Mouse (Mus musculus): Measurements from ENCODE around the gene Lpar3. TPM values are rescaled to one million over a fixed set of nuclear protein-coding genes. Genes with fewer than 3 reads are reported as not detected.

Gene Lpar3
- total RNA-seq, 2 experiments from 2014 or later, result 0.10 to 0.14 TPM

GRCm38 (mm10) chr3:146331819-146332218 lies 111.1 kb downstream of the Lpar3 start:
- intact Hi-C loops (cut with DNase I), result no loop called here
- DNase-seq, result no peak
- Histone ChIP-seq H3K4me3 (no peak overlapping the region), H3K27ac (no peak overlapping the region)
- no peak for TF ChIP-seq CTCF (IDR thresholded peaks at IDR 0.05)

GRCm38 (mm10) chr3:146333270-146333669 lies 112.5 kb downstream of the Lpar3 start:
- intact Hi-C loops (cut with DNase I), result no loop called here
- no peak for TF ChIP-seq CTCF (IDR thresholded peaks at IDR 0.05)

GRCm38 (mm10) chr3:146334070-146334469 lies 113.3 kb downstream of the Lpar3 start:
- intact Hi-C loops (cut with DNase I), result no loop called here
- no peak for DNase-seq
- H3K4me3 ChIP-seq, result no peak overlapping the region
- no peak overlapping the region; the same call in 1 of the 2 replicates for H3K27ac ChIP-seq
- TF ChIP-seq CTCF (IDR thresholded peaks at IDR 0.05), result no peak

More at GRCm38 (mm10) chr3:146333270-146333669, 112.5 kb downstream of the Lpar3 start:
- no peak overlapping the region for H3K27ac ChIP-seq
- no peak for DNase-seq
- no peak overlapping the region for H3K4me3 ChIP-seq

Other genes starting within 250 kb of the Lpar3 start
- 1 to 10 TPM in 1 of 2 experiments, under 1 TPM in 1; 0.97 to 1.1 TPM for gene Syde2, start 233.1 kb upstream of the Lpar3 start, total RNA-seq (2021)
- not detected for gene Wdr63, start 112.8 kb upstream of the Lpar3 start, total RNA-seq (2021)
- gene Mcoln3, start 103.5 kb upstream of the Lpar3 start, total RNA-seq (2021), result not detected
- under 1 TPM in 1 of 2 experiments, not detected in 1; 0.74 TPM for gene Mcoln2, start 71.1 kb upstream of the Lpar3 start, total RNA-seq (2021)
- 10 to 100 TPM; 25.2 to 28.8 TPM for gene Ssx2ip, start 183.7 kb downstream of the Lpar3 start, total RNA-seq (2021)
- gene Ctbs, start 228.8 kb downstream of the Lpar3 start, total RNA-seq (2021), result 1 to 10 TPM; 4.1 to 4.5 TPM

Data from gastrocnemius, adult 2 months (tissue).